Mouse (Mus musculus) thymus, postnatal 14 days (tissue): Measurements from ENCODE around the gene Ilk.
A peak's percentile ranks its signal among the peaks of the same experiment; 100 is the strongest.
"Not testable (repeated sequence)": the region's sequence is repeated elsewhere in the genome, so short reads cannot be mapped to it uniquely, and the experiment has no call there.

ENCODE experiments used
- DNase-seq: peaks from one replicate; pipeline ENCODE4 v3.0.0; 2021

The Ilk gene

DNA sequence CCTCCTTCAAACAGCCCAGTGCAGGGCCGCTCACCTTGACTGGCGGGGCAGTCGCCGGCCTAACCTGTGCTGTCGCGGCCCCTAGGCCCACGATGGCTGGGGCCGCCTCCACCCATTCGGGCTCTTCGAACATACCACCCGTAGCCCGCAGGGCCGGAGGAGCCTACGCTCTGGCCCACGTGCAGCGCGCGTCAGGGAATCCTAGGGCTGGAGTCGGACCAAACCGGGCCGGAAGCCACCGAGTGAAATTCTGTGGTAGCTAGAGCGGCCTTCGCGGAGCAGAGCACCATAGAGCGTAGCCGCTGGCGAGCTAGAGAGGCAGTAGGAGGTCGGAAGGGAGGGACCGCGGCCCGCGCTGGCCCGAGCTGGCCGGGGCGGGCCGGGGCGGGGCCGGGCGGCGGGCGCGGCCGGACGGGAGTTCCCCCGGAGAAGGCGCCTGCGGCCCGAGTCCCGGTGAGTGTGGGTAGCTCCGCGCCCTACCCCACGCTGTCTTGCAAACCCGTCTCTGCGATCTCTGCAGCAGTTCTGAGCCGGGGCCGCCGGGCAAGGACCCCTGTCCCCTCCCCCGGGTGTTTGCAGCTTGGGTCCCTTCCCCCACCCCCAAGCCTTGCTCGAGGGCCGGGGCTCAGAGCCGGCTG lies at the start of gene Ilk:
Gene Ilk, plus strand, starts transcription at position 329 of the 638 bp plus-strand sequence.
- DNase-seq: peak; percentile 87

DNA sequence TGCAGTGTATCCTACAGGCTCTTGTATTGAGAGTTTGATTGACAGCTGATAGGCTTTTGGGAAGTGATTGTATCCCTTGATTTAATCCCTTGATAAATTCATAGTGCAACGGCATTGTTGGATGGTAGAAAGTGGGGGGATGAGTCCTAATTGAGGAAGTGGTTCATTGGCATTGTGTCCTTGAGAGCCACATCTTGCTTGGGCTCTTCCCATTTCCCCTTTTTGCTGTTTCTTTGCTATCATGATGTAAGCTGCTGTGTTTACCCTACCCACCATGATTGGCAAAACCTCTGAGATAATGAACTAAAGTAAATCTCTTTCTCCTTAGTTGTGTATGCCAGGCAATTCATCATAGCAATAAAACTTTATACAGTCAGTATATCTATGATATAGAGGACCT lies 45.5 kb upstream of the Ilk start:
- no peak for DNase-seq

- no peak for DNase-seq
Measured at GRCm38 (mm10) chr7:105703184-105703583, 33.2 kb upstream of the Ilk start.

- no peak for DNase-seq
Measured at GRCm38 (mm10) chr7:105703816-105704215, 32.6 kb upstream of the Ilk start.

DNA sequence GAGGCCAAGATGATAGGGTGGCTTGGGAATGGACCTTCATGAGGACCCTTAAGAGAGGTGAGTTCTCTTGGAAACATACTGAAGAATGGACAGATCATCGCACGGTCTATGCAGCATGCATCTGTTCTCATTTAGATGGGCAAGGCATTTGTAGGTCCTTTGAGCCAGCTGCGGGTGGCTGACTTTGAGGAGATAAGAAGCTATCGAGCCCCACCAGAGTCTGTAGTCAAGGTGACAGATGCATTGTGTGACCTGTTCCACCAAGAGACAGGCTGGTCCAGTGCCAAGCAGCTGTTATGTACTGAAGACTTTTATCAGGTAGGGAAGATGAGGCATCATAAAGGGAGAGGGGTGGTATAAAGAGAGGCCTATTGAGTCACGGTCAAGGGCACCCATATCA lies 27.7 kb upstream of the Ilk start:
- no peak for DNase-seq

- peak; percentile 17 for DNase-seq
Measured at GRCm38 (mm10) chr7:105715366-105715765, 21.0 kb upstream of the Ilk start.

- DNase-seq: no peak
Measured at GRCm38 (mm10) chr7:105721916-105722315, 14.5 kb upstream of the Ilk start.

GRCm38 (mm10) chr7:105726144-105726979 lies 10.0 kb upstream of the Ilk start:
- peak; percentile 57 for DNase-seq

DNA sequence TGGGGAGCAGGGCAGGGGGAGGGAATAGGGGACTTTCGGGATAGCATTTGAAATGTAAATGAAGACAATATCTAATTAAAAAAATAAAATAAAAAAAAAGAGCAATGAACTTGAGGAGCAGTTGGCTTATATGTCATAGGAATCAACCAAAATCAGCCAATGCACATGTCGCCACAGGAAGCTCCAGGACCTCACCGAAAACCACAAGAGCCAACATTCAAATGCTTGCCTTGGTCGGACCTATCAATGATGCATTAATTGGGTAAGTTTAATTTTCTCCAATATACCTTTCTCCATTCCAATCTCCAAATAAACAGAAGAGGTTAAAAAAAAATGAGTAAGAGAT lies 9.4 kb upstream of the Ilk start:
- no peak for DNase-seq

DNA sequence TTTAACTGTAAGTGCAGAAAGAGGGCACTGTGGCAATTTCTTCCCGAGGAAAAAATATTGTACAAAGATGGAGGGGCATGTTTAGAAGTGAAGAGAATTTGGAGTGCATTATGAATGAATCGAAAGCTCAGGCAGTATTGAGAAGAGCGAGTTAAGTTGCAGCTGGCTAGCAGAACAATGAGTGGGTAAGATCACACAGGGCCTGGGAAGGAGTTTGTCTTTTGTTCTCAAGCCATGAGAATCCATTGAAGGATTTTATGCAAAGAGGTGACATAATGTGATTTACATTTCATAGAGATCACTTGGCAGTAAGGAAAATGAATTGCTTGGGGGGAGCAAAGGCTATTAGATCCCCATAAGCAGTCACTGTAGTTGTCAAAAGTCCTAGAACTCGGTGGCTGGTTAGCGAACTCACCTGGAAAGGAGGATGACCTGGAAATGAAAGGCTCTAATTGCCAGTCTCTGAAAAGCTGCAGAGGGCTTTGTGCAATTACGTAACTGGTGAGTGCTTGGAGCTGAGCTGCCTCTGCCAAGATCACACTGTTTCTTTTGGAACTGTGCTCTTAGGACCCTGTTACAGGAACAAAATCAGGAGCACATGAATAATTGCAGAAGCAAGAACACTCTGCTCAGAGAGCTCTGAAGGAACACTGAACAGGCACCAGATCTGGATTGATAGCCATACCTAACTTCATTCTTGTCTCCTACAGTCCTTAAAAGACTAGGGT lies 7.5 kb upstream of the Ilk start:
- DNase-seq: no peak

DNA sequence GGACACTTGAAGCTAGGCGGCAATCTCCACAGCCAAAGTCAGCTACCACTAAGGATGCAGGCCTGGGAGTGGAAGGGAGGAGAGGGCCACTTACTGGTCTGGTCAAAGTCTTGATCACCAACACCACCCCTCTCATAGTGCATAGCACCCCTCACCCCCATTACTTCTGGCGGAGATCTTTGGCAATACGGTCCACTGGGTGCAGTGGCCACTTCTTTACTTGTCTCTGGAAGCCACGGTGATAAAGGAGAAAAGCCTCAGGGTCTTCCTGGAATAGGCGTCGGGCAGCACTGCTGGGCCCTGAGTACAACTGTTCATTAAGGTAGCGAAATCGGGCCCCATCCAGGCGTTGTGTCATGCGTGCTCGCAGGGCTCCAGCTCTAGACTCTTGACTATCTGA lies 2.6 kb upstream of the Ilk start:
- no peak for DNase-seq

DNA sequence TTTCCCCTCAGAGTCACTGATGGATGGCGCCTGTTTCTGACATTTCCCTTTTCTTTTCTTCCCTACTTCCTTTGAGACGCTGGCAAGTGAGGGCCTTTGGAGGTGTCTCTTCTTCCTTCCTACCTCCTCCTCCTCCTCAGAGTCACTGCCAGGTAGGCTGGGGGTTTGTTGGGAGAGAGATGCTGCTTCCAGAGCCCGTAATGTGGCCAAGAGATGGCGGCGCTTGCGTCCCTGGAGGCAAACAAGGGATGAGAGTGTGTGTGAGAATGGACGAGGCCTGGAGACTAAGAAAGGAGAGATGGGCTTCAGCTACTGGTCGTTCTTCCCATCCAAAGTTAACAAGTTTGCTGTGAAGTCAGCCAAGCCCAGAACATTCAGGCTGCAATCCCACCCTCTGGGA lies 1.6 kb upstream of the Ilk start:
- DNase-seq: no peak

- DNase-seq: not testable (repeated sequence)
Measured at GRCm38 (mm10) chr7:105735464-105735863, 928 bp upstream of the Ilk start.

DNA sequence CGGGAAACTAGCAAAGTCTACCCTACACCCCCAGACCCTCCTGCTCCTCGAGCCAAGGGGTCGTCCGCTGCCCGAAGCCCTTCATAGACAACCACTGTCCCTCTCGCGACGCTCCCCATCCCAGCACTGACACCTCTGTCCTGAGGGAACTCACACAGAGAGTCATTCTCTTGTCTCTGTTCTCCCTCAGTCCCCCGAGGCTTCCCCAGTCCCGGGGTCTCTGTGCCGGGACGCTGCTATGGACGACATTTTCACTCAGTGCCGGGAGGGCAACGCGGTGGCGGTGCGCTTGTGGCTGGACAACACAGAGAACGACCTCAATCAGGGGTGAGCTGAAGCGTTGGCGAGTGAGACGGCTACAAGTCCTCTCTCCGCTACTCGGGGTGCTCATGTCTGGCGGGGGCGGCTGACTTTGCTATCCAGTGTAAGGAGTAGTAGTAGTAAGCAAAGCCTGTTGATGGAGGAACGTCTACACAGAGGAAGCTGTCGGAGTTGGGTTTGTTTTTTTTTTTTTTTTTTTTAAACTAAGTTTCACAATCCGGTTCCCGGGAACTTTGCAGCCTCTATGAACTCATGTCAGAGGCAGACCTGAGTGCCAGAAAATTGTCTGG lies 624 bp downstream of the Ilk start, which contains the start of gene Rrp8:
Gene Rrp8, minus strand, starts transcription at position 475 of the 611 bp plus-strand sequence.
- peak; percentile 48 for DNase-seq

DNA sequence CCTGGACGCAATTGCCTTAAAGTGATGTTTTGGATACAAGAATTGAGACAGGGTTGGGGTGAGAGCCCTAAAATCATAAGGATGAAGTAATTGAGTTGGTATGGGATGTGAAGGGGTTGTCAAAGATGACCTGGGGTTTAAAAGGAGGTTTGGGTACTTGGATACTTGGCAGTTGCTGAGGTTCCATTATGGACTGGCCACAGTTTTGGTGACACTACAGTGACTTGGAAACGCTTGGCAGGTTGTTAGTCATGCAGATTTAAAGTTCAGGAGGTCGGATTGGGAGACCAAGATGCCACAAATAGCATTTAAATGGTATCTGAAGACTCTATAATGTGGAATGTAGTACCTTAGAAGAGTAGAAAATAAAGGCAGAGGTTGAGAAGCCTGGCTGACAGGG lies 1.3 kb downstream of the Ilk start:
- no peak for DNase-seq

GRCm38 (mm10) chr7:105738286-105738685 lies 1.9 kb downstream of the Ilk start:
- no peak for DNase-seq

- no peak for DNase-seq
Measured at GRCm38 (mm10) chr7:105738948-105739347, 2.6 kb downstream of the Ilk start.

- no peak for DNase-seq
Measured at GRCm38 (mm10) chr7:105740089-105740795, 3.9 kb downstream of the Ilk start.

GRCm38 (mm10) chr7:105740851-105741250 lies 4.5 kb downstream of the Ilk start:
- no peak for DNase-seq

DNA sequence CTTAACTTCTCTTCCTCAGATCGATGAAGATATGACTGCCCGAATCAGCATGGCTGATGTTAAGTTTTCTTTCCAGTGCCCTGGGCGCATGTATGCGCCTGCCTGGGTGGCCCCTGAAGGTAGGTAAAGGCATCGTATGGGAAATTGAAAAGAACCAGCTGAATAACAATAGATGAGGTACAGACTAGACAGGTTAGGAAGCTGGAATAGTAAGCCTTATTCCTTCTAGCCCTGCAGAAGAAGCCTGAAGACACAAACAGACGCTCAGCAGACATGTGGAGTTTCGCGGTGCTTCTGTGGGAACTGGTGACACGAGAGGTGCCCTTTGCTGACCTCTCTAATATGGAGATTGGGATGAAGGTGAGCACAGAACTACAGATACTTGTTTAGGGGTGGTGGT lies 5.6 kb downstream of the Ilk start:
- no peak for DNase-seq

DNA sequence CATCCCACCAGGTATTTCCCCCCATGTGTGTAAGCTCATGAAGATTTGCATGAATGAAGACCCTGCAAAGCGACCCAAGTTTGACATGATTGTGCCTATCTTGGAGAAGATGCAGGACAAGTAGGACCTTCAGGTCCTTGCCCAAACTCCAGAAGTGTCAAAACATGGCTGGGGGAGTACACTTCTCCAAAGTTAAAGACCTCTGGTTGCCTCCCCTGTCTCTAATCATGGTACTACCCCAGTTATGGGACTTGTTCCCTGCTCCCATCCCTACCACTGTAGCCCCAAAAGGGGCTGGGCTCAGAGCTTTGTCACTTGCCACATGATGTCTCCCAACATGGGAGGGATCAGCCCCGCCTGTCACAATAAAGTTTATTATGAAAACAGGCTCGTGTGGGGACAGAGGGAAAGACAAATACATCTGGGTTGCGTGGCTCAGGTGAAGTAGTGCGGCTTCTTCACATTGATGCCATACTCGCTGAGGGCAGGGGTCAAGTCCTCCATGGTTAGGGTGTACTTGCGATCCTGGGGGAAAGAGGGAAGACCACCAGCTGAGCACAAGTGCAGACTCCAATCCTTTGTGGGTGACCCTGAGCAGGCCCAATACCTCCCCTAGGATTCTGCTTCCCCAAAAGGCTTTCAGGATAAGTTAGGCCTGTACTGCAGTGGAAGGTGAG lies 6.3 kb downstream of the Ilk start:
- DNase-seq: not testable (repeated sequence)
